Mouse (Mus musculus) myocyte (in vitro differentiated cells): ENCODE data around the gene Gm20388.

ENCODE experiments used
- MAX ChIP-seq: IDR thresholded peaks from one replicate; pipeline ENCODE4 v1.6.1; 2011; ENCODE audit warnings: low read depth, mild to moderate bottlenecking, control low read depth
- MYOG ChIP-seq, 3 experiments: IDR thresholded peaks; one replicate each; pipeline ENCODE4 v1.6.1; 2011; ENCODE audit warnings: control low read depth in 2 of 3, low read depth in 2 of 3, mild to moderate bottlenecking in 2 of 3; ENCODE audit not compliant: insufficient read length in 2 of 3, control insufficient read depth in 1 of 3, insufficient read depth in 1 of 3
- POLR2A ChIP-seq: IDR thresholded peaks from one replicate; pipeline ENCODE4 v1.6.1; 2011; ENCODE audit warnings: low read depth, mild to moderate bottlenecking, control low read depth, moderate library complexity; ENCODE audit not compliant: insufficient read length

- no peak for TF ChIP-seq MAX
- no peak for TF ChIP-seq MYOG (IDR thresholded peaks at IDR 0.05; ENCODE audit: control insufficient read depth in 1 of 3, insufficient read depth in 1 of 3, insufficient read length in 2 of 3, low read depth in 2 of 3)
- TF ChIP-seq POLR2A: no peak
These were observed 1353.6 kb downstream of the Gm20388 start for GRCm38 (mm10) chr8:121264260-121264659.
